Mouse (Mus musculus) embryonic facial prominence, embryonic 15.5 days (tissue): ENCODE results near the gene Morn1. TPM values are rescaled to one million over a fixed set of nuclear protein-coding genes. Genes with fewer than 3 reads are reported as not detected.

Experiments used
- ATAC-seq: fragments of 200-750 bp; cut with Nextera tagmentation; 2 replicates; pipeline ENCODE4 v1.8.0; 2017; ENCODE audit warnings: low read depth, moderate TSS enrichment; ENCODE audit not compliant: insufficient number of reproducible peaks, low FRiP score, low TSS enrichment
- H3K27ac ChIP-seq: fragments of 300-500 bp; sonication (generic); replicated peaks from 2 replicates; pipeline ENCODE4 v1.5.1; 2015; ENCODE audit warnings: mild to moderate bottlenecking, inconsistent platforms
- H3K27me3 ChIP-seq: fragments of 300-500 bp; sonication (generic); 2 replicates; pipeline ENCODE4 v1.6.1; 2015; ENCODE audit warnings: inconsistent platforms
- H3K36me3 ChIP-seq: fragments of 300-500 bp; sonication (generic); 2 replicates; pipeline ENCODE4 v1.6.1; 2015; ENCODE audit warnings: mild to moderate bottlenecking, inconsistent platforms
- H3K4me1 ChIP-seq: fragments of 300-500 bp; sonication (generic); 2 replicates; pipeline ENCODE4 v1.6.1; 2015; ENCODE audit warnings: inconsistent platforms
- H3K4me2 ChIP-seq: fragments of 300-500 bp; sonication (generic); replicated peaks from 2 replicates; pipeline ENCODE4 v1.6.1; 2015; ENCODE audit warnings: mild to moderate bottlenecking, inconsistent platforms
- H3K4me3 ChIP-seq: fragments of 300-500 bp; sonication (generic); replicated peaks from 2 replicates; pipeline ENCODE4 v1.5.1; 2015; ENCODE audit warnings: mild to moderate bottlenecking, inconsistent platforms
- H3K9ac ChIP-seq: fragments of 300-500 bp; sonication (generic); 2 replicates; pipeline ENCODE4 v1.6.1; 2015; ENCODE audit warnings: inconsistent platforms
- H3K9me3 ChIP-seq: fragments of 300-500 bp; sonication (generic); replicated peaks from 2 replicates; pipeline ENCODE4 v1.6.1; 2016; ENCODE audit warnings: inconsistent platforms
- WGBS: fragments of 180-500 bp; shearing (Covaris S2); methylation state at CpG from one replicate; pipeline ENCODE4 v1.1.7; 2015; 5-methylcytosine and 5-hydroxymethylcytosine counted together
- polyA plus RNA-seq: library from polyadenylated mRNA; unstranded; fragments of >200 nt; fragmentation: Nextera tagmentation; extraction: Ambion mirVana; gene quantifications from 2 replicates; pipeline ENCODE4 v1.2.1, GENCODE M21; 2015

Morn1 gene
- 7.7 and 8.7 TPM in 2 replicates for polyA plus RNA-seq

DNA sequence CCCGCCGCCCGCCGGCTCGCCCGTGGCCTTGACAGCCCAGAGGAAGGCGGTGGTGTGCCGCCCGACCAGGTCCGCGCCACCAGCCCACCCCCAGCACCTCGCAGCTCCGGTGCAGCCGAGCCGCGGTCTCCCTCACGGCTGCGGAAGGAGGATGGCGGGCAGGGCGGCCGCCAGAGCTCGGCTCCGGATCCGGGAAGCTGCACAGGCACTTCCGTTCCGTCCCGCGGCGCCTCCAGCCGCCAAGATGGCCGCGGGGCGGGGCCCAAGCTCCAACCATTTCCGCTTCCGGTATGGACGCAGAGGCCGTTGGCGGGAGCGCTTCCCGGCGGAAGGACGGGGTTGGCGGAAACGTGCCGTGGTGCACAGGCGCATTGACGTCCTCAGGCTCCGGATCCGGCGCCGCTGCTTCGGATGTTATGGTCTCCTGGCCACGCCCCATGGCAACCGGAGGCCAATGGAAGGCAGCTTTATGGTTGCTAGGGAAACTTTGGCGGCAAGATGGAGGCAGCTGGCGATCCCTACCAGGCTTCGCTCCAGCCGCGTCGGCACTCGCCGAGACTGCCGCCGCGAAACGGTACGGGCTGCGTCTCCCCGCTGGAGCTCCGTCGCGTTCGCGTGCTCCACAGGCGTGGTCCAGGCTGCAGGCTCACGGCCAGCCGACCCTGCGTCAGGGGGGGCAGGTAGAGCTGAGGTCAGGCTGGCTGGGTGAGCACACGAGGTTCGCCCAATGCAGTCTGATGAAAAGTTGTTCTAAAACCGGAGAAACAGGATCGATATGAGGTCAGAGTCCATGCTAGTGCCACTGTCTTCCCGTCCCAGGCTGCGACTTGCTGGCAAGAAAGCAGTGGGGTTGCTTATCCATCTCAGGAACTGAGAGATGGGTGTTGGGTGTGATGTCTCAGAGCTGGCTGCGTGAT is at the start of gene Morn1, which contains the start of gene Rer1:
Gene Morn1 (plus strand): TSS at position 470 of the 917 bp plus-strand sequence.
Gene Rer1 (minus strand): TSS at position 275 of the 917 bp plus-strand sequence.
- no peaks in the 10 kb centered on the region for H3K27me3 ChIP-seq
- H3K36me3 ChIP-seq: peaks cover 15% of the 10 kb centered on the region
- peak within 1 kb of the TSS; percentile 83 for H3K4me2 ChIP-seq
- no peaks in the 10 kb centered on the region for H3K9me3 ChIP-seq
- H3K4me3 ChIP-seq: peak within 1 kb of the TSS; percentile 98
- peak within 1 kb of the TSS; percentile 93 for H3K9ac ChIP-seq
- under 1% methylated on average over 79 of the region's 85 CpGs for WGBS
- H3K4me1 ChIP-seq: peaks cover 32% of the 10 kb centered on the region
- H3K27ac ChIP-seq: peak within 1 kb of the TSS; percentile 96
- peak; percentile 98 for ATAC-seq

DNA sequence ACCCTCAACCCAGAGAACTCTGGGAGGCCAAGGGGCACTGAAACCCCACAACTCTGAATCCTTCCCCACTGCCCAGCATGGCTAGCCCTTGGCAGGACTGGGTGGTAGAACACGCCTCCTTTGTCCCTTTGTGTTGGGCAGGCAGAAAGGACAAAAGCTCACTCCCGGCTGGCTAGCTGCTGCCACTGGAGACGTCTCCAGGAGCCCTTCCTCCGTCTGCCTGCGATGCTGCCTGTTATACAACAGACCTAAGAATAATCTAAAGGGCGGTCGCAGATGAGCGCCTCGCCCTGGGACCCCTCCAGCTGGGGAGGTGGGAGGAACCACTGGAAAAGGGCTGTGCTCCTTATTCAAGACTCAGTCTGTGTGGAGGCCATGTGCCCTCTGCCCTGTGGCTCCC is 46.2 kb upstream of the Morn1 start:
- Histone ChIP-seq H3K27me3 (peaks cover 48% of the 10 kb centered on the region), H3K4me2 (no peak overlapping the region), H3K36me3 (no peaks in the 10 kb centered on the region), H3K9me3 (no peaks in the 10 kb centered on the region), H3K9ac (no peak overlapping the region), H3K4me1 (peaks cover 10% of the 10 kb centered on the region), H3K27ac (no peak overlapping the region), H3K4me3 (no peak overlapping the region)
- no peak for ATAC-seq
- 42% methylated on average over 9 of the region's 9 CpGs for WGBS

DNA sequence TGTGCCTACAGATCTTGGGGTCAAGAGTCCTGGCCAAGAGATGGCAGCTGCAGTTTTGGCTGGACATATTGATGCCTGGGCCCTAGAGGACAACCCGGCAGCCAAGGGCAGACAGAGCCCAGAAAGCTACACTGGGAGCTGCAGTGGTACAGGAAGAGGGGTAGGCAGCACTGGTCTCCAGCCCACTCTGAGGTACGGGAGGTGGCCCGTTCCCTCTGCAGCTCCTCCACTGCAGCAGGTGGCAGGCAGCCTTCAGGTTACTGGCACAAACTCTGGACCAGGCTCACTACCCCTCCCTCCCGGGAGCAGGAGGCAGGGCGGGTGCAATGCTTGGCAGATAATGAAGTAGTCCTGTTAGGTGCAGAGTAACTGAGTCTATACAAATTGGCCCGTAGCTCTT is 45.7 kb upstream of the Morn1 start:
- peaks cover 10% of the 10 kb centered on the region for H3K4me1 ChIP-seq
- H3K36me3 ChIP-seq: no peaks in the 10 kb centered on the region
- H3K4me3 ChIP-seq: no peak overlapping the region
- peaks cover 53% of the 10 kb centered on the region for H3K27me3 ChIP-seq
- WGBS: 52% methylated on average over 6 of the region's 6 CpGs
- H3K9me3 ChIP-seq: no peaks in the 10 kb centered on the region
- no peak overlapping the region for H3K9ac ChIP-seq
- no peak overlapping the region for H3K4me2 ChIP-seq
- H3K27ac ChIP-seq: no peak overlapping the region
- ATAC-seq: no peak

DNA sequence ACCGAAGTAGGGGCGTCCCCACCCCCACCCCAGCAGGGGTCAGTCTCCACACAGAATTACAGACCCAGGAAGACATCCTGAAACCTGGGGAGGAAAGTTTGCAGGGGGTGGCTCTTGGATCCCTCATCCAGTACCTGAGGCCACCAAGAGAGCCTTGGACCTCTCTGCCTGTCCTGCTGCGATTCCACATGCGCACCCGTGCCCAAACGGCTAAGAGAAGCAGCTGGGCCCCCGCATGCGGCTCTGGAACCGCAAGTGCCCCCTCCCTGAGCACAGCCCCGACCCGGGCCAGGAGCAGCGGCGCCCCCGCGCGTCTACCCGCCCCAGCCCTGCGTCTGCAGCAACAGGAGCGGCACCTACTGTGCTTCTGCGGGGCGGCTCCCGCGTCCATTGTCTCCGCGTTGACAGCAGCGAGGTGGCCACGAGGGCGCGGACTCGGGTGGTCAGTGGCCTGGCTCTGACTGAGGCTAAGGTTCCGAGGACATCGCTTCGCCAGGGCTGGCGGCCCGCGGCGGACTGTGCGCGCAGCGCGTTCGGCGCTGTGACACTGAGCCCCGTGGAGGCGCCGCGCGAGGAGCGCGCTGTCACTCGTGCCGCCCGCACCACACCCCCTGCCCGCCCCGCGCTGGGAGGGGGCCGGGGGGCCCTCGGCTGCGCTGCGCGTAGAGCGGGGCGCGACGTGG is 43.6 kb upstream of the Morn1 start:
- WGBS: 4% methylated on average over 65 of the region's 65 CpGs
- H3K9me3 ChIP-seq: no peaks in the 10 kb centered on the region
- peaks cover 10% of the 10 kb centered on the region for H3K4me1 ChIP-seq
- no peak overlapping the region for H3K27ac ChIP-seq
- no peaks in the 10 kb centered on the region for H3K36me3 ChIP-seq
- peak overlapping the region; percentile 83 for H3K4me2 ChIP-seq
- ATAC-seq: no peak
- H3K27me3 ChIP-seq: peaks cover 61% of the 10 kb centered on the region
- H3K4me3 ChIP-seq: peak overlapping the region; percentile 40
- H3K9ac ChIP-seq: no peak overlapping the region

DNA sequence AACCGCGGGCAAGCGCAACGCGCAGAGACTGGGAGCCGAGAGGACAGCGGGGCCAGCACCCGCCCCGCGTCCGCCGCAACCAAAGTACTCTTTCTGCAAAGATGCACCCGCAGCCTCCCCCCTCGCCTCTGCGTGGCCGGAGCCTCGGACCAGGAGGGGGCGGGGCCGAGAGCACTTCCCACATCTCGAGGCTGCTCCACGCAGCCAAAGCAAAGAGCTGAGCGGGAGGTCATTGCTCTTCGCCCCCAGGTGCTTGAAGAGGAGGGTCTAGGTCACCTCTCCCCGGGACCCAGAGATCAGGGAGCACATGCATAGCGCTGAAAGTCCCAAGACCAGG is 43.1 kb upstream of the Morn1 start:
- 2% methylated on average over 25 of the region's 25 CpGs for WGBS
- Histone ChIP-seq H3K4me2 (peak overlapping the region; percentile 83), H3K9ac (no peak overlapping the region), H3K9me3 (no peaks in the 10 kb centered on the region), H3K4me1 (peaks cover 10% of the 10 kb centered on the region), H3K4me3 (peak overlapping the region; percentile 40), H3K27me3 (peaks cover 61% of the 10 kb centered on the region), H3K27ac (no peak overlapping the region), H3K36me3 (no peaks in the 10 kb centered on the region)
- no peak for ATAC-seq

DNA sequence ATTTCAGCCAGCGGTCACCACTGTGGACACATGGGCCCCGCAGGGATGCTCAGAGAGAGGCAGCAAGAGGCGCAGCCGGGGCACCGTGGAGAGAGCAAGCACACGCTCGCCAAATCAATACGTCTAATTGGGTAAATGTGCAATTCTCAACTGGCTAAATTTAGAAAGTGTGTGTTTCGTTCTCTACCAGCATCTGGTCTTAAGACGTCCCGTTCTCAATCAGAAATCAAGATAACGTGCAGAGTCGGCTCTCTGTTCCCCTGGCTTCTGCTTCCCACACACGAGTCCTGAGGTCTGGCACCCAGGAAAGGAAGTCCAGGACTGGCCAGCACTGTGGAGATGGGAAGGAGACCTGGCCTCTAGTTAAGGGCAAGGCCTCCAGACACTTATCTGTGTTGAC is 39.7 kb upstream of the Morn1 start:
- Histone ChIP-seq H3K36me3 (no peaks in the 10 kb centered on the region), H3K4me3 (no peak overlapping the region), H3K27ac (no peak overlapping the region), H3K9ac (no peak overlapping the region), H3K4me2 (no peak overlapping the region), H3K9me3 (no peaks in the 10 kb centered on the region), H3K4me1 (peaks cover 10% of the 10 kb centered on the region), H3K27me3 (peaks cover 47% of the 10 kb centered on the region)
- 66% methylated on average over 14 of the region's 14 CpGs for WGBS
- ATAC-seq: no peak

DNA sequence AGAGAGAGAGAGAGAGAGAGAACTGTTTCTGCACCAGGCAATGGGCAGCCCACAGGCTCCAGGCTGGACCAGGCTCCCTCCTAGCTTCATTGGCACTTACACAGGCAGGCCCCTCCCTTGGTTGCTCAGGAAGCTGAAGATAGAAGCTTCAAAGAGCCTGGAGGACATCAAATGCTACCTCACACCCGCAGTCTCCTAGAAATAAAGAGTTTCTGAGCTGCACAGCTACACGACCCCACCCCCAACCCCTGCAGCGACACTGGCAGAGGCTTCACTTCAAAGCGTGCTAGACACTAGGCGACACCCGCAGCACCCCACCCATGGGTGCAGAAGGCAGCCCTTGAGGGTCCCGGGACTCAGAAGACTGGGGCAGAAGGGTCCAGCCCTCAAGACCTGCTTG is 36.3 kb upstream of the Morn1 start:
- no peaks in the 10 kb centered on the region for H3K36me3 ChIP-seq
- no peak for ATAC-seq
- H3K4me3 ChIP-seq: no peak overlapping the region
- no peak overlapping the region for H3K9ac ChIP-seq
- H3K4me1 ChIP-seq: peaks cover 11% of the 10 kb centered on the region
- peaks cover 13% of the 10 kb centered on the region for H3K27me3 ChIP-seq
- H3K9me3 ChIP-seq: no peaks in the 10 kb centered on the region
- H3K27ac ChIP-seq: no peak overlapping the region
- no peak overlapping the region for H3K4me2 ChIP-seq
- 67% methylated on average over 7 of the region's 7 CpGs for WGBS

DNA sequence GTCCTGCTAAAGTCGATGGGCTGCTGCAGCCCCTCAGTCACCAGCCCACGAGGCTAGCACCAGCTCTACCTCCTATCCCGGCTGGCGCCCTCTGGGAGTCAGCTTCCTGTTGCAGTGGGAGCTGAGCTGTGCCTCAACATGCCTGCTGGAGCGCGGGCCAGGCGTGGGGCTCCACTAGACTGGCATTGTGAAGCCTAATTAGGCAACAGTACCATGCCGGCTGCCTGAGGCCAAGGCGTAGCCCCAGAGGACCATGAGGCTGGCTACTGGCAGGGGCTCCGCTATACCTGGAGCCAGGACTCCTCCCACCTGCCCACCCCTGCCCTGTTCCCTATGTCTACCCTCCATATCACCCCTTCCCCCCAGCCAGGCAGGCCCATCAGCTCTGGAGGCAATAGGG is 29.7 kb upstream of the Morn1 start, which contains the start of gene Plch2:
Gene Plch2 (minus strand): TSS at position 61 of the 400 bp plus-strand sequence.
- H3K27ac ChIP-seq: peak within 1 kb of the TSS; percentile 74
- peak within 1 kb of the TSS; percentile 9; the same call in 1 of the 2 replicates for H3K9ac ChIP-seq
- peak within 1 kb of the TSS; percentile 23 for H3K4me3 ChIP-seq
- H3K27me3 ChIP-seq: no peaks in the 10 kb centered on the region
- peak; percentile 20; the same call in 1 of the 2 replicates for ATAC-seq
- no peaks in the 10 kb centered on the region for H3K36me3 ChIP-seq
- H3K4me1 ChIP-seq: peaks cover 40% of the 10 kb centered on the region
- no peaks in the 10 kb centered on the region for H3K9me3 ChIP-seq
- 41% methylated on average over 10 of the region's 10 CpGs for WGBS
- H3K4me2 ChIP-seq: peak within 1 kb of the TSS; percentile 39

DNA sequence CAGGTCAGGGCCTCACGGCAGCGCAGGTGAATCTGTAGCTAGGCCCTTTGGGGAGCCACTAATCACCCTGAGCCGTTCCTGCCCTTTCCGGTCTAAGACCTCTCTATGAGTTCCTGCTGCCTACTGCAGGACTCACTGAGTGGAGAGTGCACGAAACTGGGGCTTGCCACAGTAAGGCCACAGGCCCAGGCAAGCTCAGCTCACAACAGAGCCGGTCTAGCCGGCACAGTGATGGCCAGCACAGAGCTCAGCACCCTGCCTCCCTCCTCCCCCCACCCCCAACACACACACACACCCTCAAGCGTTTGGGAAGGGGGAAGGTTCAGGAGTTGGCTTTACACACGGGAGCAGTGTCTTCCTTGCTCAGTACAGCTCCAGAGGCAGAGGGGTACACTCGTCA is 28.1 kb upstream of the Morn1 start:
- Histone ChIP-seq H3K9me3 (no peaks in the 10 kb centered on the region), H3K4me3 (no peak overlapping the region), H3K27ac (peak overlapping the region; percentile 74; the same call in 1 of the 2 replicates), H3K27me3 (no peaks in the 10 kb centered on the region), H3K4me2 (no peak overlapping the region), H3K4me1 (peaks cover 43% of the 10 kb centered on the region), H3K36me3 (no peaks in the 10 kb centered on the region), H3K9ac (no peak overlapping the region)
- WGBS: 23% methylated on average over 10 of the region's 10 CpGs
- no peak for ATAC-seq

DNA sequence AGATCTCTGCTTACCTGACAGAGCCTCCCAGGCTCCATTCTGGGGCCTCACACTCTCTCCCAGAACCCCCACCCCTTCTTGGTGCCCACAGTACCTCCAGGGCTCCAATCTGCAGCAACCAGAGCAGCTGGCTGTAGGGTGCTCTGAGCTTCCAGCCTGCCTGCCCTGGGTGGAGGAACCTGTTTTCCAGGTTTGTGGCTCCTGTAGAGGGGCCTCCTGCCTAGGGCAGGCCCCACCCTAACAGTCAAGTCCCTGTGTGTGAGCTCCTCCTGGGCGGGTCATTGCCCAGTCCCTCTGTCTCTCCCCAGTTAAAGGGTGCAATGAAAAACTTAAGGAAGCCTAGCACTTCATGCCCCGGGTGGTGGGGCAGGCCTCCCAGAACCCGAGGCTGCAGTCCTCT is 22.5 kb upstream of the Morn1 start:
- Histone ChIP-seq H3K9me3 (no peaks in the 10 kb centered on the region), H3K27ac (peak overlapping the region; percentile 85), H3K4me1 (peaks cover 49% of the 10 kb centered on the region), H3K4me2 (peak overlapping the region; percentile 22; the same call in 1 of the 2 replicates), H3K9ac (no peak overlapping the region), H3K27me3 (no peaks in the 10 kb centered on the region), H3K4me3 (peak overlapping the region; percentile 13), H3K36me3 (peaks cover 5% of the 10 kb centered on the region)
- 25% methylated on average over 3 of the region's 3 CpGs for WGBS
- 0 out of 2 replicates have a peak, but pooled peaks have one; percentile 21 for ATAC-seq

DNA sequence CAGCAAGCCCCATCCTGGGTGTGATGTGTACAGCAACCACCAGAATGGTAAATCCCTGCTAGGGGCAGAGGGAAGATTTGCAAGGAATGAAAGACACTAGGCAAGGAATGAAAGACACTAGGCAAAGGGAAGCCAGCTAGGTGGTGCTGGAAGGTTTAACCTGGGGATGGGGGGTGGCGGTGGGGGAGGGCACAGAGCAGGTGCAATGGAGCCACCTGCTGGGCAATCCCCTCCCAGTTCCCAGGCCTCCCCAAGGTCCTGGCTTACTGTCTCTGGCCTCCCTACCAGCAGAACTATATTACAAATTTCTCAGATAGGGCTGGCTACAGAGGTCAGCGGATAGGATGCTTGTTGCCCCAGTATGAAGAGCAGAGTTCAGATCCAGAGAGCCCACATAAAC is 21.9 kb upstream of the Morn1 start:
- Histone ChIP-seq H3K9me3 (no peaks in the 10 kb centered on the region), H3K27me3 (no peaks in the 10 kb centered on the region), H3K4me3 (no peak overlapping the region), H3K36me3 (peaks cover 11% of the 10 kb centered on the region), H3K27ac (peak overlapping the region; percentile 85), H3K4me1 (peaks cover 53% of the 10 kb centered on the region), H3K4me2 (peak overlapping the region; percentile 22; the same call in 1 of the 2 replicates), H3K9ac (no peak overlapping the region)
- 50% methylated on average over 2 of the region's 2 CpGs for WGBS
- no peak for ATAC-seq
